Mouse (Mus musculus) C2C12 (cell line): Measurements from ENCODE around the gene 2810004N23Rik. TPM values are rescaled to one million over a fixed set of nuclear protein-coding genes. Genes with fewer than 3 reads are reported as not detected.
"Not testable (repeated sequence)": the region's sequence is repeated elsewhere in the genome, so short reads cannot be mapped to it uniquely, and the experiment has no call there.

ENCODE experiments used
- H3K27me3 ChIP-seq: one replicate; pipeline ENCODE4 v1.6.1; 2011; ENCODE audit not compliant: control insufficient read depth, insufficient read depth, insufficient read length
- H3K36me3 ChIP-seq: one replicate; pipeline ENCODE4 v1.6.1; 2011; ENCODE audit not compliant: control insufficient read depth, insufficient read depth
- H3K4me3 ChIP-seq: one replicate; pipeline ENCODE4 v1.5.1; 2011; ENCODE audit warnings: mild to moderate bottlenecking, control low read depth; ENCODE audit not compliant: poor library complexity, insufficient read depth, severe bottlenecking
- H3K79me2 ChIP-seq: one replicate; pipeline ENCODE4 v1.6.1; 2011; ENCODE audit not compliant: control insufficient read depth, insufficient read depth
- H3K79me3 ChIP-seq: one replicate; pipeline ENCODE4 v1.6.1; 2011; ENCODE audit warnings: low read depth, control low read depth
- H3ac ChIP-seq: one replicate; pipeline ENCODE3; 2011; ENCODE audit warnings: low read depth; ENCODE audit not compliant: control insufficient read depth, insufficient read length
- CEBPB ChIP-seq: IDR thresholded peaks from one replicate; pipeline ENCODE4 v1.6.1; 2011; ENCODE audit warnings: low read depth, mild to moderate bottlenecking, control low read depth, moderate library complexity
- CTCF ChIP-seq: IDR thresholded peaks from one replicate; pipeline ENCODE4 v1.5.1; 2011; ENCODE audit not compliant: control insufficient read depth, insufficient read depth, insufficient read length
- FOSL1 ChIP-seq: IDR thresholded peaks from one replicate; pipeline ENCODE4 v1.8.0; 2011; ENCODE audit warnings: mild to moderate bottlenecking, low read length; ENCODE audit not compliant: poor library complexity, insufficient read depth, severe bottlenecking
- MAX ChIP-seq: IDR thresholded peaks from one replicate; pipeline ENCODE4 v1.6.1; 2011; ENCODE audit warnings: mild to moderate bottlenecking, control low read depth
- MYOD1 ChIP-seq: IDR thresholded peaks from one replicate; pipeline ENCODE4 v1.6.1; 2011; ENCODE audit warnings: low read depth; ENCODE audit not compliant: control insufficient read depth, insufficient read length
- MYOG ChIP-seq: IDR thresholded peaks from one replicate; pipeline ENCODE4 v1.6.1; 2011; ENCODE audit not compliant: control insufficient read depth, insufficient read length; ENCODE audit errors: extremely low read depth
- USF1 ChIP-seq: IDR thresholded peaks from one replicate; pipeline ENCODE4 v1.6.1; 2011; ENCODE audit warnings: low read depth, mild to moderate bottlenecking, control low read depth, moderate library complexity
- polyA plus RNA-seq: library from polyadenylated mRNA; unstranded; fragments of >200 nt; fragmentation: generic; extraction: Trizol; gene quantifications from one replicate; pipeline ENCODE4 v1.2.1, GENCODE M21; 2012; ENCODE audit warnings: missing spikeins

The 2810004N23Rik gene
- polyA plus RNA-seq, 1 experiment, result 27.9 TPM

DNA sequence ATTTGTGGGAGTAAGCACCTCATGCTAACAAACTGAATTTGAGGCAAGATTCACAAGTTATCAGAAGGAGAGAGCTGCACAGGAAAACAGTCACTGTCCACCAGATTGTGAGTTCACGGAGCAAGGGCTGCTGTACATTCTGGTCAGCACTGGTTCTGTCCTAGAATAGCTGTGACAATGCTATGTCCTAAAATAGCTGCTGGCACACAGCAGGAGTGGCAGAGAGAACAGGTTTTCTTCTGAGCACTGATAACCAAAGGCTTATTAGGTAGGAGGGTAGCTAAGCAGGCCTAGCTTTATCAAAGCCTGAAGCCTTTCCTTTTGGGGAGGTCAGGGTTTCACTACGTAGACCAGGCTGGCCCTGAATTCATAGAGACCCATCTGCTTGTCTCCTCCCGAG is 2.7 kb downstream of the 2810004N23Rik start:
- Histone ChIP-seq H3K79me2 (peaks cover 97% of the 10 kb centered on the region), H3K36me3 (peaks cover 52% of the 10 kb centered on the region), H3K79me3 (peaks cover 65% of the 10 kb centered on the region), H3K27me3 (no peaks in the 10 kb centered on the region), H3ac (no peak overlapping the region), H3K4me3 (no peak overlapping the region)
- no peak for TF ChIP-seq FOSL1
- TF ChIP-seq MYOG, result no peak
- no peak for TF ChIP-seq MYOD1
- no peak for TF ChIP-seq MAX
- TF ChIP-seq CTCF, result no peak
- TF ChIP-seq CEBPB, result no peak
- no peak for TF ChIP-seq USF1

DNA sequence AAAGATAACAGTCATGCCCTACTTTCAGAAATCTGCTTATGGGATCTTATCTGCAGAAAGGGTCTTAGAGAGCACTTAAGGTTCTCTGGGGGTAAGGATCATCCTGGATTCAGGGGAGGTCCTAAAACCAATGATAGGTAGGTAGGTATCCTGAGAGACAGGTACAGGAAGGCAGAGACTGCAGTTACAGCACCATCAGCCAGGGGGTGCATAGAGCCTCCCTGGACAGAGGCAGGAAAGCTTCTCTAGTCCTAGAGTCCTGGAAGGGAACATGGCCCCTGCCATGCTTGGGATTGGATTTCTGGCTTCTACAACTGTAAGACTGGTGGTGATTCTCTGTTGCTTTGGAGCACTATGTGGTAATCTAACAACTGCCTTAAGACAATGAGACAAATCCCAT is 3.5 kb downstream of the 2810004N23Rik start:
- TF ChIP-seq MAX, result no peak
- no peak for TF ChIP-seq USF1
- TF ChIP-seq CEBPB, result no peak
- no peak for TF ChIP-seq CTCF
- TF ChIP-seq MYOD1, result no peak
- no peak for TF ChIP-seq MYOG
- no peak for TF ChIP-seq FOSL1
- Histone ChIP-seq H3ac (no peak overlapping the region), H3K27me3 (no peaks in the 10 kb centered on the region), H3K79me3 (peaks cover 65% of the 10 kb centered on the region), H3K4me3 (no peak overlapping the region), H3K36me3 (peaks cover 59% of the 10 kb centered on the region), H3K79me2 (peaks cover 97% of the 10 kb centered on the region)

DNA sequence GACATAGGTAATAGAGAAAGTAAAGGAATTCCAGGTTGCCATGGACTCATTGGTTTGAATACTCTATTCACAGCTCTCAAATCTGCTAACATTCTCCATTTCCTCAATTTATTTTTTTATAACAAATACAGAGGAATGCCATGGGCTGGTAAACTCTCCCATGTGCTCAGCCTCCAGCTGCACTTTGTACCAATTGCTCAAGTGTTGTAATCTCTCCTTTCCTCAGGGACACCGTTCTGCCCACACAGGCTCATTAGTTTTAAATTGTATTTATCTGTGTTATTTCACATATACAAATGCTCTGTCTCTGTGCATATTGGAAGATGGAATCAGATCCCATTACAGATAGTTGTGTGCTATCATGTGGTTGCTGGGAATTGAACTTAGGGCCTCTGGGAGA is 9.4 kb downstream of the 2810004N23Rik start:
- no peak overlapping the region for H3K4me3 ChIP-seq
- TF ChIP-seq CTCF (no peak), FOSL1 (no peak), MYOD1 (no peak), MAX (no peak), USF1 (no peak)
- H3ac ChIP-seq, result no peak overlapping the region
- peaks cover 39% of the 10 kb centered on the region for H3K79me2 ChIP-seq
- H3K27me3 ChIP-seq, result no peaks in the 10 kb centered on the region
- peaks cover 25% of the 10 kb centered on the region for H3K79me3 ChIP-seq
- H3K36me3 ChIP-seq, result peaks cover 57% of the 10 kb centered on the region

DNA sequence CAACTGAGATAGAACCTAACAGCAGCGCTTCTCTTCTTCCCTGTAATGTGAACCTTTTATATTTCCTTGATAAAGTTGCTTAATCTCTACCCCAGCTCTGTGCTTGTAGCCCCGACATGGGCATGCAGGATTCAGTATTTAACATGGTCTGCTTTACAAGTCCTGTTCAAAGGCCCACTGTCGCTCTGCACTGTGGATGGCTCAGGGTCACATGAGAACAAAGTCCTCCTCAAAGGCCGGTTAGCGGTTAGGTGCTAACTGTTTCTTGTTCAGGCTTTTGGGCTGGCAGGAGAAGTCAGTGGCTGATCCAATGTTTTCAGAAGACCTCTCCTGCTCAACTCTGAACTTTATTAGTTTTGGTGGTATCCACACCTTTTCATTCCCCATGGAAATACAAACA is 17.3 kb downstream of the 2810004N23Rik start:
- Histone ChIP-seq H3K79me3 (peaks cover 4% of the 10 kb centered on the region), H3K27me3 (no peaks in the 10 kb centered on the region), H3ac (no peak overlapping the region), H3K4me3 (no peak overlapping the region), H3K36me3 (peaks cover 27% of the 10 kb centered on the region), H3K79me2 (peaks cover 25% of the 10 kb centered on the region)
- TF ChIP-seq FOSL1 (no peak), CTCF (no peak), MAX (no peak), CEBPB (no peak)

DNA sequence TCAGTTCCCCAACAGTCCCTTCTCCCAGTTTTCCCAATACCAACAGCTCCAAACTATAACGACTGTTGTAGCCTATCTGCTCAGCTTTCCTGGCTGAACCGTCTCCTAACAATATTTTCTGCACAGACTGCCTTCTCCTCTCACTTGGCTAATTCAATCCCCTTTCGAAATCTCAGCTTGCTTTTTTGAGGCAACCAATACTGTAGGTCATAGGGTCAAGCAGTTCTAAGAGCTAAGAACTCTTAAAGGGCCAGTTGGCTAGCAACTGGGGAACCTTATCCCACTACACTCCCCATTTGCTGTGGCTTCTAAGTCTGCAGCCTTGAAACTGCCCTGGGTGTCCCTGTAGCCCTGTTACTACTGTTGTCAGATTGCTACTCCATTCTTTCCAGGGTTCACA is 17.8 kb downstream of the 2810004N23Rik start:
- H3K79me2 ChIP-seq, result peaks cover 25% of the 10 kb centered on the region
- no peaks in the 10 kb centered on the region for H3K27me3 ChIP-seq
- TF ChIP-seq MYOD1 (no peak), MAX (no peak), USF1 (no peak), CEBPB (no peak), CTCF (no peak), MYOG (no peak)
- H3K4me3 ChIP-seq, result no peak overlapping the region
- peaks cover 4% of the 10 kb centered on the region for H3K79me3 ChIP-seq
- H3ac ChIP-seq, result no peak overlapping the region
- peaks cover 32% of the 10 kb centered on the region for H3K36me3 ChIP-seq

DNA sequence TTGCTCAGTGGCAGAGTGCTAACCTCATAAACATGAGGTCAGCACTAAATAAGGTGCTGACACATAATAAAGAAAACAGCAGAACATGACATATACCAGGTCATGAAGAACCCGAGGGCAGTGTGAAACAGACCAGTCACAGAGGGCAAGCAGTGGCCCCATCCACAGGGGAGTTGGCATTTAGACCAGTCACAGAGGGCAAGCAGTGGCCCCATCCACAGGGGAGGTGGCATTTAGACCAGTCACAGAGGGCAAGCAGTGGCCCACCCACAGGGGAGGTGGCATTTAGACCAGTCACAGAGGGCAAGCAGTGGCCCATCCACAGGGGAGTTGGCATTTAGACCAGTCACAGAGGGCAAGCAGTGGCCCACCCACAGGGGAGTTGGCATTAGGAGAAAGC is 20.0 kb downstream of the 2810004N23Rik start:
- Histone ChIP-seq H3K79me2 (peaks cover 25% of the 10 kb centered on the region), H3K36me3 (peaks cover 52% of the 10 kb centered on the region)
- not testable (repeated sequence) for H3K27me3 ChIP-seq, H3K4me3 ChIP-seq, H3ac ChIP-seq, H3K79me3 ChIP-seq
